Mouse (Mus musculus): ENCODE results near the gene Gpatch11. TPM values are rescaled to one million over a fixed set of nuclear protein-coding genes. Genes with fewer than 3 reads are reported as not detected.

The Gpatch11 gene
- polyA plus RNA-seq, 2 experiments, result 26.0 to 42.5 TPM

- no peak overlapping the region for H3K4me3 ChIP-seq (replicated peaks; ENCODE audit: low read length)
- DNase-seq (ENCODE audit: low spot score) (no peak), ATAC-seq (ENCODE audit: low FRiP score, low read depth) (no peak)
- no peak overlapping the region for H3K27ac ChIP-seq (replicated peaks; ENCODE audit: low read depth, low read length)
- H3K4me1 ChIP-seq (ENCODE audit: control insufficient read depth, insufficient read depth, low read length), result peaks cover 2% of the 10 kb centered on the region; the same call in 1 of the 2 replicates
- no peaks in the 10 kb centered on the region for H3K9me3 ChIP-seq (ENCODE audit: control insufficient read depth, low read length)
- peak overlapping the region; percentile 43 for H3K4me2 ChIP-seq (replicated peaks; ENCODE audit: low read depth, low read length, severe bottlenecking)
- TF ChIP-seq POLR2A (IDR thresholded peaks at IDR 0.05; ENCODE audit: borderline replicate concordance, extremely low read depth, insufficient read depth, insufficient read length), result no peak
- H3K27me3 ChIP-seq (ENCODE audit: control insufficient read depth, insufficient read depth, low read length), result no peaks in the 10 kb centered on the region
- H3K36me3 ChIP-seq (ENCODE audit: control insufficient read depth, insufficient read depth, low read length), result no peaks in the 10 kb centered on the region
- WGBS, result 74% methylated on average over 7 of the region's 7 CpGs
- H3K9ac ChIP-seq (ENCODE audit: low read depth, low read length, severe bottlenecking), result 0 out of 2 replicates have a peak overlapping the region, but pooled peaks have one; percentile 43
These were observed 59.6 kb downstream of the Gpatch11 start for GRCm38 (mm10) chr17:78894991-78895390.

- Histone ChIP-seq H3K27ac (replicated peaks; ENCODE audit: low read depth, low read length) (no peak overlapping the region), H3K9ac (ENCODE audit: low read depth, low read length, severe bottlenecking) (peak overlapping the region; percentile 43; the same call in 1 of the 2 replicates)
These were observed 60.0 kb downstream of the Gpatch11 start for GRCm38 (mm10) chr17:78895394-78895793.

More at GRCm38 (mm10) chr17:78895394-78895793, 60.0 kb downstream of the Gpatch11 start:
- DNase-seq (ENCODE audit: low spot score), result peak; percentile 92
- H3K36me3 ChIP-seq (ENCODE audit: control insufficient read depth, insufficient read depth, low read length), result no peaks in the 10 kb centered on the region
- WGBS, result 15% methylated on average over 8 of the region's 8 CpGs
- H3K4me3 ChIP-seq (replicated peaks; ENCODE audit: low read length), result peak overlapping the region; percentile 23
- H3K27me3 ChIP-seq (ENCODE audit: control insufficient read depth, insufficient read depth, low read length), result no peaks in the 10 kb centered on the region
- no peaks in the 10 kb centered on the region for H3K9me3 ChIP-seq (ENCODE audit: control insufficient read depth, low read length)
- H3K4me1 ChIP-seq (ENCODE audit: control insufficient read depth, insufficient read depth, low read length), result peaks cover 2% of the 10 kb centered on the region; the same call in 1 of the 2 replicates
- peak overlapping the region; percentile 43 for H3K4me2 ChIP-seq (replicated peaks; ENCODE audit: low read depth, low read length, severe bottlenecking)
- 0 out of 2 replicates have a peak, but pooled peaks have one; percentile 68 for ATAC-seq (ENCODE audit: low FRiP score, low read depth)
- no peak for TF ChIP-seq POLR2A (IDR thresholded peaks at IDR 0.05; ENCODE audit: borderline replicate concordance, extremely low read depth, insufficient read depth, insufficient read length)

Other genes starting within 250 kb of the Gpatch11 start
- 8.5 TPM in 2 replicates for gene Strn, start 98.4 kb upstream of the Gpatch11 start, polyA plus RNA-seq (2012; rRNA removed)
- 7.1 and 7.2 TPM in 2 replicates for gene Strn, start 98.4 kb upstream of the Gpatch11 start, polyA plus RNA-seq (2014; fragmentation: Nextera tagmentation; extraction: Ambion mirVana)
- gene Heatr5b, start 203 bp upstream of the Gpatch11 start, polyA plus RNA-seq (2012; rRNA removed), result 21.9 and 24.5 TPM in 2 replicates
- 11.5 and 15.6 TPM in 2 replicates for gene Heatr5b, start 203 bp upstream of the Gpatch11 start, polyA plus RNA-seq (2014; fragmentation: Nextera tagmentation; extraction: Ambion mirVana)
- 4.9 and 7.4 TPM in 2 replicates for gene Eif2ak2, start 47.0 kb downstream of the Gpatch11 start, polyA plus RNA-seq (2012; rRNA removed)
- gene Eif2ak2, start 47.0 kb downstream of the Gpatch11 start, polyA plus RNA-seq (2014; fragmentation: Nextera tagmentation; extraction: Ambion mirVana), result 8.7 and 9.0 TPM in 2 replicates
- gene Sult6b1, start 71.4 kb downstream of the Gpatch11 start, polyA plus RNA-seq (2012; rRNA removed), result 0.11 TPM in 1 of 2 replicates, not detected in the other
- 0.11 and 0.15 TPM in 2 replicates for gene Sult6b1, start 71.4 kb downstream of the Gpatch11 start, polyA plus RNA-seq (2014; fragmentation: Nextera tagmentation; extraction: Ambion mirVana)
- gene Cebpzos, start 80.9 kb downstream of the Gpatch11 start, polyA plus RNA-seq (2012; rRNA removed), result 22.0 and 34.3 TPM in 2 replicates
- gene Cebpzos, start 80.9 kb downstream of the Gpatch11 start, polyA plus RNA-seq (2014; fragmentation: Nextera tagmentation; extraction: Ambion mirVana), result 100 and 104 TPM in 2 replicates
- 18.6 and 24.3 TPM in 2 replicates for gene Cebpz, start 101.5 kb downstream of the Gpatch11 start, polyA plus RNA-seq (2012; rRNA removed)
- 56.5 and 59.5 TPM in 2 replicates for gene Cebpz, start 101.5 kb downstream of the Gpatch11 start, polyA plus RNA-seq (2014; fragmentation: Nextera tagmentation; extraction: Ambion mirVana)
- 18.3 and 27.8 TPM in 2 replicates for gene Ndufaf7, start 101.6 kb downstream of the Gpatch11 start, polyA plus RNA-seq (2012; rRNA removed)
- gene Ndufaf7, start 101.6 kb downstream of the Gpatch11 start, polyA plus RNA-seq (2014; fragmentation: Nextera tagmentation; extraction: Ambion mirVana), result 49.7 and 53.2 TPM in 2 replicates
- 35.5 and 38.5 TPM in 2 replicates for gene Prkd3, start 185.2 kb downstream of the Gpatch11 start, polyA plus RNA-seq (2012; rRNA removed)
- 43.2 and 48.2 TPM in 2 replicates for gene Prkd3, start 185.2 kb downstream of the Gpatch11 start, polyA plus RNA-seq (2014; fragmentation: Nextera tagmentation; extraction: Ambion mirVana)
- 5.1 and 5.9 TPM in 2 replicates for gene Qpct, start 216.3 kb downstream of the Gpatch11 start, polyA plus RNA-seq (2012; rRNA removed)
- 8.6 and 8.8 TPM in 2 replicates for gene Qpct, start 216.3 kb downstream of the Gpatch11 start, polyA plus RNA-seq (2014; fragmentation: Nextera tagmentation; extraction: Ambion mirVana)